Mouse (Mus musculus) left cerebral cortex, postnatal 4 days (tissue): ENCODE data around the gene Paox. TPM values are rescaled to one million over a fixed set of nuclear protein-coding genes. Genes with fewer than 3 reads are reported as not detected.
"Not testable (repeated sequence)": the region's sequence is repeated elsewhere in the genome, so short reads cannot be mapped to it uniquely, and the experiment has no call there.

Experiments
- DNase-seq: peaks from one replicate; pipeline ENCODE4 v3.0.0-alpha.2; 2022
- intact Hi-C: fragments of 180-260 bp; cut with DNase I; formaldehyde crosslinking; loops from one replicate; pipeline ENCODE4 v1.15.1; 2025
- total RNA-seq, 2 experiments: library from RNA; stranded (reverse); gene quantifications; 2 replicates each; pipeline ENCODE4 v1.2.3; 2021

Gene Paox
- total RNA-seq, 2 experiments from 2014 or later = 6.1 to 6.8 TPM

DNA sequence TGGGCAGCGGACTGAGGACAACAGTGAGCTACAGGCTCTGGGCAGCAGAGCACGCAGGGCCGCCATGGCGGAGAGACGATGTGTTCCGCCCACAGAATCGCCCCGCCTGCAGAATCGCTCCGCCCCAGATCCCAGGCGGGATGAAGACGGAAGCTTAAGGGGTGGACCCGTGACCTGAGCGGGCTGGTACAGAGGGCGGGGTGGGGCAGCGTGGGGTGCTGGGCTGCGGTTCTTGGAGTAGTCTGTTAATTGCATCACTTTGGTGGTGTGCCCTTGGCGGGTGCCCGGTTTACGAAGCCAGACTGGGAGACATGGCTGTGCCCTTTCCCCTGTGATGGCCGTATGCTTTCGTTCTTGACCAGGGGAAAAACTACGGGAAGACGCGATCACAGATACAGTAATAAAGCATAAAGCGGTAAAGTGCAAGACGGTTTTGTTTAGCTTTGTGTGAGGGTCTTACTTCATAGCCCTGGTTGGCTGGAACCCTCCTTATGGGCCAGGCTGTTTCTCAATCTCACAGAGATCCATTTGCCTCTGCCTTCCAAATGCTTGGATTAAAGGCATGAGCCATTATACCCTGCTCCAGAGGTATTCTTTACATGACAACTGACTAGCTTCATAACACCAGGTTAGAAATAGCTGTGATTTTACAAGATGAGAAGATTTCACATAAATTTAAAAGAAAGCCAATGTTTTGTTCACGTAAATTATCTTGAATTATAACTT, 893 bp downstream of the Paox start, which contains the start of gene Echs1:
Echs1 (minus strand) TSS at position 148 of the 726 bp plus-strand sequence.
- intact Hi-C loops = no loop called here
- DNase-seq = peak; percentile 89

- no peak for DNase-seq
- intact Hi-C loops = no loop called here
Observed at GRCm38 (mm10) chr7:140120484-140120883, 4.9 kb downstream of the Paox start.

- no peak for DNase-seq
- intact Hi-C loops = no loop called here
Observed at GRCm38 (mm10) chr7:140121338-140121910, 5.8 kb downstream of the Paox start.

- no peak for DNase-seq
- intact Hi-C loops = no loop called here
Observed at GRCm38 (mm10) chr7:140122765-140123164, 7.2 kb downstream of the Paox start.

GRCm38 (mm10) chr7:140124382-140124781, 8.8 kb downstream of the Paox start:
- DNase-seq = no peak
- intact Hi-C loops = no loop called here

DNA sequence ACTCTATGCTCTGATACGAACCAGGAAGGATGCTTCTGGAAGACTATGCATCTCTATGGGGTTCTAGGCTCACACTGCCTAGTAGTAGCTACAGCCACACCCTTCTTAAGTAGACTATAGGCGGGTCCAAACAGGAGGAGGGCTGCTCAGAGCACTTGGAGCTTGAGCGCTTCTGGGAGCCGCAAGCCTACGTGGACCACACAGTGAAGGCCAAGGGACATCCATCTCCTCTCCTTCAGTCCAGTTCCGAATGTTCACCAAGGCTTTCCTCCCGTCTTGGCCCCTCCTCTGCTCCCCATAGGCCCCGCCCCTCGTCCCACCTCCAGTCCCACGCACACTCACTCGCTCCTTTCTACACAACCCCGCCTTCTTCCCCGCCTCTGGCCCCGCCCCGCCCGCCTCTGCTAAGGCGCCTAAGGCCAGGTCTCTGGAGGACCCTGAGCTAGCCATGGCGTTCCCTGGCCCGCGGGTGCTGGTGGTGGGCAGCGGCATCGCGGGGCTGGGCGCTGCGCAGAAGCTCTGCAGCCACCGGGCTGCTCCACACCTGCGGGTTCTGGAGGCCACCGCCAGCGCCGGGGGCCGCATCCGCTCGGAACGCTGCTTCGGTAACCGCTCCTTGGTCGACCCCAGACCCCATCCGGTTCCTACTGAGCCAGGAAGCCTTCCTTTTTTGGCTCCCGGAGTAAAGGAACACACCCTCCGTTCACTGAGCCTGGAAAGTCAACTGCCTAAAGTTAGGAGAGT, 9.9 kb downstream of the Paox start:
- intact Hi-C loops = no loop called here
- DNase-seq = peak; percentile 94

DNA sequence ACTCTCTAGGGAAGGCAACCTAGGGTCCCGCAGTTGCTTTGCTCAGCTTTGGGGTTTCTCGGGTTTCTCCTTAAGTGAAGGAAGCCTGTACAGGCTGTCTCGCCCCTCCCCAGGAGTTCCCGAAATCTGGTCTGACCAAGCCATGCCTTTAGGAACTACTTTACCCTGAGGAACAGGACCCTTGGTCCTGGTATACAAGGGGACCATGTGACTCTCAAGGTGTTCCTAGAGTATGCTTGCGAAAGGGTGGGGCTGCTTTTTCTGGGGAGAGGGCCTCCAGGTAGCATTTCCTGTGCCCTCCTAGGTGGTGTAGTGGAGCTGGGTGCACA, 10.4 kb downstream of the Paox start:
- intact Hi-C loops = no loop called here

DNA sequence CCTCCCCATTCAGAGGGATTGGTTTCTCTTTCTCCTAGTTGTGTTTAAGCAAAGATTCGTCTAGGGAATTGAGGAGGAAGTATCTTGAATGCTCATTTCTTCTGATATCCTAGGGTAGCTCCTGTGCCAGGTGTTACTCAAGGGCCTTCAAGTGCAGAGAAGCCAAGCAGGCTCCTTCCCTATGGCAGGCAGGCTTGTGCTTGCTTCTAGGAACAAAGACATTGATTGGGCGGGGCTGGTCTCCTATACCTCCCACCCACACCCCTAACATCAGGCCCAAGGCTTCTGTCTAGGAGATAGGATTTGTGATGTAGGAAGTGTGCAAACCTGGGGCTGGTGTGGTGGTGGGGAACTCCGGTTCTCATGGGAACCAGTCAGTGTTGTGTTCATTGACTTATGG, 11.3 kb downstream of the Paox start:
- intact Hi-C loops = no loop called here
- DNase-seq = no peak

More for the DNA sequence above, 10.4 kb downstream of the Paox start:
- no peak for DNase-seq

GRCm38 (mm10) chr7:140127911-140128310, 12.3 kb downstream of the Paox start:
- no peak for DNase-seq
- intact Hi-C loops = no loop called here

- intact Hi-C loops, DNase-seq: not testable (repeated sequence)
Observed at GRCm38 (mm10) chr7:140132184-140132583, 16.6 kb downstream of the Paox start.

DNA sequence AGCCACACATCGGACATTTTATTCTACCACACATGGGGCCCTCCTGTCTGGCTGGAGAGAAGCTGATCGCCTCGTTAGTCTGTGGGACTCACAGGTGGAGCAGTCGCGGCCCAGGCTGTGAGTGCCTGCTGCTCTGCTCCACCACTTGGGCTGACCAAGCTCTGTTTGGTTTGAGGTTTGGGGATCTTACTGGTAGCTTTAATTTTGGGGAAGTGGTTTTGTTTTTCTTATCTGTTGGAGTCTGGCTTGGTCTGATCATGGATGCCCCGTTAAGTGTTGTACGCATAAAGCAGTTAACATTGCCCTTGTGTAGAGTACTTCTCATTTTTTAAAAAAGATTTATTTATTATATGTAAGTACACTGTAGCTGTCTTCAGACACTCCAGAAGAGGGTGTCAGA, 18.4 kb downstream of the Paox start:
- intact Hi-C loops, DNase-seq: not testable (repeated sequence)

GRCm38 (mm10) chr7:140135106-140135770, 19.6 kb downstream of the Paox start:
- DNase-seq = no peak
- intact Hi-C loops = no loop called here

DNA sequence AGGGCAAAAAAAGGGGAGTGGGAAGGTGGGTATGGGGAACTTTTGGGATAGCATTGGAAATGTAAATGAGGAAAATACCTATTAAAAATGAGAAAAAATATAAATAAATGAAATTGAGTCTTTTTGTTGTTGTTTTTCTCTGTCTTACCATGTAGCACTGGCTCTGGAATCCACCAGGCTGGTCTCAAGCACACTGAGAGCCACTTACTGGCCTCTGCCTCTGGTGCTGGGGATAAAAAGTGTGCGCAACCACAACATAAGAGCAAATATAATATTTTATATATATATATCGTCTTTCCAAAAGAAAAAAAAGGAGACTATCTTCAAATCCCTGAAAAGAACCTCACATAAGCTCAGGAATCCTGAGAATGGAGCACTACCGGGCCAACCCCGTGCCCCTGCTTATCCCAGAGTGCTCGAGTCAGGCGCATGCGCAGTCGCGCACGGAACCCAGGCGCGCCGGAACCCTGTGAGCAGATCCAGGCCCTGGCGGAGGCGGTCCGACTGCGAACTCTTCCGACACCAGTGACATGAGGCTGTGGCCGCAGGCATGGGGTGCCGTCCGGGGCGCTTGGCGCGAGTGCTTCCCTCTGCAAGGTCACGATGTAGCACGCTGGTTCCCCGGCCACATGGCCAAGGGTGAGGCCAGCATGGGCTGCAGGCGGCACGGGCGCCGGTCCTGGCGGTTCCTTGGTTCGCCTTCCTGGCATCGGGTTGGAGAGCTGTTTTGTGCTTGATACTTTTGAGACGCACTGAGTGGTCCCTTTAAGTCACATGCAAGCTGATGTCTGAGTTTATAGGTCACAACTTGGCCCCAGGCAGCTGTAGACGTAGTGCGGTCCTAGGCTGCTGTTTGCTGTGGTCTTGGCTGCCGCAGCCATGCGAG, 21.8 kb downstream of the Paox start, which contains the start of gene Mtg1:
Mtg1 (plus strand) TSS at position 430 of the 886 bp plus-strand sequence.
- intact Hi-C loops = no loop called here
- DNase-seq = peak; percentile 97

DNA sequence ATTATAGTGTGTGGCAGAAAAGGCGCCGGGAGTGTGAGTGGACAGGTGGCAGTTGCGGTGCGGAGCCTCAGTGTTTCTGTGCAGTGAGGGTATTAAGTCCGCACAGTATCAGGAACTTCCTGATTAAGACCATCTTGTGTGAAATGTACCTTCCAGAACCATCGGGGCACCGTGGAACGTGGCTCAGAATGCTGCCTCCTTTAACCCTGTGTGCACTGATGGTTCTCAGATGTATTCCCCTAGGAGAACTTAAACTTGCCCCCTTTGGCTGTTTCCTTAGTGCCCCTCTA, 22.4 kb downstream of the Paox start:
- no peak for DNase-seq
- intact Hi-C loops = no loop called here

GRCm38 (mm10) chr7:140141350-140141749, 25.8 kb downstream of the Paox start:
- intact Hi-C loops = no loop called here
- peak; percentile 70 for DNase-seq

- intact Hi-C loops = no loop called here
- no peak for DNase-seq
Observed at GRCm38 (mm10) chr7:140144550-140144949, 29.0 kb downstream of the Paox start.

- peak; percentile 69 for DNase-seq
- intact Hi-C loops = no loop called here
Observed at GRCm38 (mm10) chr7:140153383-140153782, 37.8 kb downstream of the Paox start.

DNA sequence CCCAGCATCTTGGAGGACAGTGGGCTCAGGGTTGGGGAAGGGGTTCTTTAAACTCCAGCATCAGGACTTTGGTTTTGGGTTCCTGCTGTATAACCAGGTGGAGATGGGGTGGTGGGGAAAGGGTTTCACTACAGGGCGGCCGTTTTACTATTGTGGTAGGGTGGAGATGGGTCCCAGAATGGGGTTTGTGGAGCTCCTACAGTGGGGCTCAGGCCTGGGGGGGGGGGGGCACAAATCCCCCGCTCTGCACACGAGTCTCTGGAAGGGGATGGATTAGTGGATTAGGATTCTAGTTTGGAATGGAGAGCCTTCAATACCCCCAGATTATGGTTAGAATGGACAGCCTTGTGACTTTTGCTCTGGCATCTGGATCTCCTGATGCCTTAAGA, 38.2 kb downstream of the Paox start:
- DNase-seq = no peak
- intact Hi-C loops = no loop called here

DNA sequence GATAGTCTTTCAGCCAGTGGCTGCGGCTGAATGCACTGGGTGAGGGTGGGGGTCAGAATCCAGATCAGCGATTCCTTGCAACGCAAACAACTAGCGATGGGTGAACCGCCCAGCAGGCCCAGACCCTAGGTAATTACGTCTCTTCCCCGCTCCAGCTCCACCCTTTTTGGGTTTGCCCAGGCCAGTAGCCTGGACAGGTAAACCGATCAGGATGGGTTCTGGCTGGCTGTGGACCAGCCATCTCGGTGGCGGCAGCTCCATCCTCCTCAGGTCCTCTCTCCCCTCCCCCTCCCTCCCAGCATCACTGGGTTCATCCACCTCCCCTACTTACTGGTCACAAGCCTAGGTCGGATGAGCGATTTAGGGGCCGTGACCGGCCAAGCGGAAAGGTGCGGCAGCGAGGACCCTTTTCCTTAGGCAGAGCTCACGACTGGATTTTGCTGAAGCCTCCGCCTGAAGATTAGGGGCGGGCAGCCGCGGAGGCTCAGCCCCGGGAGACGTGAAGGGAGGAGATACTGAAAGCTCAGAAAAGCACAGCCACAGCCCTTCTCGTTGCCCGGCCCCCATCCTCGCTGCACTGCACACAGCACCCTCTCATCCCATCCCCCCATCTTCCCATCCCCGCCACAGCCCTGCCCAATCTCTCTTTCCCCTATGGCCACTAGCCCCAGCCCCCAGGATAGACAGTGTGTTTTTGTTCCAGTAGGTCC, 38.8 kb downstream of the Paox start, which contains the start of gene Sprn:
Sprn (minus strand) TSS at position 660 of the 710 bp plus-strand sequence.
- intact Hi-C loops = no loop called here

GRCm38 (mm10) chr7:140160363-140160762, 44.8 kb downstream of the Paox start:
- intact Hi-C loops = no loop called here
- no peak for DNase-seq

More for the DNA sequence above, 38.8 kb downstream of the Paox start, which contains the start of gene Sprn:
- DNase-seq = peak; percentile 45
